Mouse (Mus musculus): Measurements from ENCODE around the gene Olfr1432.

DNA sequence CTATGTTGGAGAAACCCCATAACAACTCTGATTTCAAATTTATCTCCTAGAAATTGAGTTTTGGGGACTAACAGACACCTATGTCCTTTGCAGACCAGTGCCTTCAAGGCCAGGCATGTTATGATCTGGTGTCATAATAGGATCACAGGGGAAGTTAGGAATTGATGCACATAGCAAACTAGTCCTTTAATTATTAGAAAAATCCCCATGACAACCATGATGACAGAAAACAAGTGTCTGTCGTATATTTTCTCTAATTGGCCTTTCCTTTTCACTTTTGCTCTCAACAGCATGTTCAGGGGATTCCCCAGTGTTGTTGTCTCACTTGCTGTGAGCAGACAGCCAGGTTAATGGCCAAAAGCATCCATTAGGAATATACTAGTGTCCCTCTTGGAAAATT, 28.3 kb upstream of the Olfr1432 start, which contains the start of gene Olfr235:
- TF ChIP-seq CTCF (IDR thresholded peaks at IDR 0.05; ENCODE audit: insufficient read depth, low read depth, low read length) (no peak), POLR2A (IDR thresholded peaks at IDR 0.05; ENCODE audit: insufficient read depth, low read depth, low read length) (no peak)

Data from olfactory bulb, adult 2 months (tissue).